Mouse (Mus musculus): ENCODE data around the gene Plscr2. TPM values are rescaled to one million over a fixed set of nuclear protein-coding genes. Genes with fewer than 3 reads are reported as not detected.

Gene Plscr2
- polyA plus RNA-seq (2014; fragmentation: Illumina TruSeq; extraction: RNeasy Lipid Tissue Mini Kit (QIAGEN cat#74804); ENCODE audit: low read depth, low replicate concordance), result 17.0 TPM

GRCm38 (mm10) chr9:92275486-92276207 lies at the start of gene Plscr2:
Gene Plscr2, plus strand, starts transcription at chr9:92275602.

GRCm38 (mm10) chr9:92249447-92249852 lies 26.0 kb upstream of the Plscr2 start, which contains the start of gene Plscr1:
Gene Plscr1, plus strand, starts transcription at chr9:92249750.

GRCm38 (mm10) chr9:92309077-92309476 lies 33.7 kb downstream of the Plscr2 start, which contains the start of gene 1700057G04Rik:
Gene 1700057G04Rik, plus strand, starts transcription at chr9:92309377.

Other genes starting within 250 kb of the Plscr2 start
- gene Plscr5, start 82.7 kb upstream of the Plscr2 start, polyA plus RNA-seq (2014; fragmentation: Illumina TruSeq; extraction: RNeasy Lipid Tissue Mini Kit (QIAGEN cat#74804); ENCODE audit: low read depth, low replicate concordance), result not detected
- gene Plscr1, start 25.9 kb upstream of the Plscr2 start, polyA plus RNA-seq (2014; fragmentation: Illumina TruSeq; extraction: RNeasy Lipid Tissue Mini Kit (QIAGEN cat#74804); ENCODE audit: low read depth, low replicate concordance), result 9.6 TPM
- gene 1700057G04Rik, start 33.8 kb downstream of the Plscr2 start, polyA plus RNA-seq (2014; fragmentation: Illumina TruSeq; extraction: RNeasy Lipid Tissue Mini Kit (QIAGEN cat#74804); ENCODE audit: low read depth, low replicate concordance), result 1.6 TPM
- gene Plscr4, start 181.8 kb downstream of the Plscr2 start, polyA plus RNA-seq (2014; fragmentation: Illumina TruSeq; extraction: RNeasy Lipid Tissue Mini Kit (QIAGEN cat#74804); ENCODE audit: low read depth, low replicate concordance), result 10.5 TPM

Data from adipose tissue, adult 10 weeks (tissue).